Mouse (Mus musculus): ENCODE measurements around the gene Dusp5.

DNA sequence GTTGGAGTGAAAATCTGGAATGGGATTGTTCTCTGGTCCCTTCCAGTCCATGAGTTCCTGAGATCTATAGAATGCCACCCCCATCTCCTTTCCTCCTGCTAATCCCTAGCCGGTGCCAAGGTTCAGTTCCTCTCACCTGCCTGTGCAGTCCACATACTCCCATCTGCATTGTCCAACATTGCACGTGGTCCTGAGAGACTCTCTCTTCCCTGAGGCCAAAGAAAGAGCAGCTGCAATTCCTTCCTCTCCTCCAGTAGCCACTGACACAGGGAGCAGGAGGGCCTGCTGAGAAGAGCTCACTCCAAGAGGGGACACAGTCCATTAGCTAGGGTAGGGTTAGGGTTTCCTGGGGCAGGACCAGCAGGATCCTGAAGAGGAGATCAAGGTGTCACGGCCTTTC lies 31.0 kb upstream of the Dusp5 start:
- TF ChIP-seq POLR2A (IDR thresholded peaks at IDR 0.05; ENCODE audit: borderline replicate concordance, extremely low read depth, low read depth, low read length) (no peak), CTCF (IDR thresholded peaks at IDR 0.05; ENCODE audit: insufficient read depth, low read length) (no peak)
